Mouse (Mus musculus): ENCODE data around the gene Chaf1a.
"Not testable (repeated sequence)": the region's sequence is repeated elsewhere in the genome, so short reads cannot be mapped to it uniquely, and the experiment has no call there.

Chaf1a gene

GRCm38 (mm10) chr17:56038583-56039261 lies 1.5 kb upstream of the Chaf1a start:
- no peak for DNase-seq (ENCODE audit: low spot score in 2 of 2)

- DNase-seq (ENCODE audit: low spot score in 2 of 2): no peak
These were observed 894 bp upstream of the Chaf1a start for GRCm38 (mm10) chr17:56039345-56039744.

- DNase-seq (ENCODE audit: low spot score in 2 of 2): no peak
These were observed 571 bp downstream of the Chaf1a start for GRCm38 (mm10) chr17:56040857-56041163.

GRCm38 (mm10) chr17:56051369-56051768 lies 11.1 kb downstream of the Chaf1a start:
- no peak for DNase-seq (ENCODE audit: low spot score in 2 of 2)

GRCm38 (mm10) chr17:56054938-56055337 lies 14.7 kb downstream of the Chaf1a start:
- no peak for DNase-seq (ENCODE audit: low spot score in 2 of 2)

- no peak for DNase-seq (ENCODE audit: low spot score in 2 of 2)
These were observed 15.9 kb downstream of the Chaf1a start for GRCm38 (mm10) chr17:56055945-56056678.

GRCm38 (mm10) chr17:56057381-56058120 lies 17.3 kb downstream of the Chaf1a start:
- no peak for DNase-seq (ENCODE audit: low spot score in 2 of 2)

GRCm38 (mm10) chr17:56062081-56062480 lies 21.8 kb downstream of the Chaf1a start:
- DNase-seq (ENCODE audit: low spot score in 2 of 2): no peak

- not testable (repeated sequence) for DNase-seq (ENCODE audit: low spot score in 2 of 2)
These were observed 25.5 kb downstream of the Chaf1a start for GRCm38 (mm10) chr17:56065715-56066114.

GRCm38 (mm10) chr17:56066451-56066850 lies 26.2 kb downstream of the Chaf1a start:
- no peak for DNase-seq (ENCODE audit: low spot score in 2 of 2)

GRCm38 (mm10) chr17:56069066-56069465 lies 28.8 kb downstream of the Chaf1a start:
- DNase-seq (ENCODE audit: low spot score in 2 of 2): no peak

- no peak for DNase-seq (ENCODE audit: low spot score in 2 of 2)
These were observed 30.9 kb downstream of the Chaf1a start for GRCm38 (mm10) chr17:56071126-56071525.

GRCm38 (mm10) chr17:56072243-56072642 lies 32.0 kb downstream of the Chaf1a start:
- DNase-seq (ENCODE audit: low spot score in 2 of 2): no peak

GRCm38 (mm10) chr17:56074097-56074826 lies 34.0 kb downstream of the Chaf1a start:
- peak; percentile 80 to 88 for DNase-seq (ENCODE audit: low spot score in 2 of 2)

GRCm38 (mm10) chr17:56074827-56075208 lies 34.6 kb downstream of the Chaf1a start, which contains the start of gene Ubxn6:
TSS of gene Ubxn6 (minus strand) at chr17:56075028.
- peak; percentile 93 to 97 for DNase-seq (ENCODE audit: low spot score in 2 of 2)

- no peak for DNase-seq (ENCODE audit: low spot score in 2 of 2)
These were observed 37.3 kb downstream of the Chaf1a start for GRCm38 (mm10) chr17:56077523-56077922.

- not testable (repeated sequence) for DNase-seq (ENCODE audit: low spot score in 2 of 2)
These were observed 38.1 kb downstream of the Chaf1a start for GRCm38 (mm10) chr17:56078361-56078760.

GRCm38 (mm10) chr17:56078880-56079795 lies 38.9 kb downstream of the Chaf1a start, which contains the start of gene Hdgfl2:
TSS of gene Hdgfl2 (plus strand) at chr17:56079634.
- peak; percentile 99 to 100 for DNase-seq (ENCODE audit: low spot score in 2 of 2)

GRCm38 (mm10) chr17:56079921-56080320 lies 39.7 kb downstream of the Chaf1a start:
- no peak for DNase-seq (ENCODE audit: low spot score in 2 of 2)

GRCm38 (mm10) chr17:56080781-56081585 lies 40.7 kb downstream of the Chaf1a start:
- no peak for DNase-seq (ENCODE audit: low spot score in 2 of 2)

All from urinary bladder, postnatal 36 days (tissue).